Mouse (Mus musculus) kidney, adult 2 months (tissue): ENCODE data around the gene Tmprss3.

Source experiments
- CTCF ChIP-seq: fragments of 200-500 bp; conservative IDR thresholded peaks from 2 replicates; pipeline ENCODE4 v1.5.1; 2011; ENCODE audit warnings: low read depth, mild to moderate bottlenecking, control low read depth, low read length, moderate library complexity, mixed read lengths; ENCODE audit not compliant: insufficient read depth, insufficient read length
- POLR2A ChIP-seq: fragments of 200-500 bp; IDR thresholded peaks from one replicate; pipeline ENCODE4 v1.6.1; 2011; ENCODE audit warnings: low read depth, low read length, control low read depth

DNA sequence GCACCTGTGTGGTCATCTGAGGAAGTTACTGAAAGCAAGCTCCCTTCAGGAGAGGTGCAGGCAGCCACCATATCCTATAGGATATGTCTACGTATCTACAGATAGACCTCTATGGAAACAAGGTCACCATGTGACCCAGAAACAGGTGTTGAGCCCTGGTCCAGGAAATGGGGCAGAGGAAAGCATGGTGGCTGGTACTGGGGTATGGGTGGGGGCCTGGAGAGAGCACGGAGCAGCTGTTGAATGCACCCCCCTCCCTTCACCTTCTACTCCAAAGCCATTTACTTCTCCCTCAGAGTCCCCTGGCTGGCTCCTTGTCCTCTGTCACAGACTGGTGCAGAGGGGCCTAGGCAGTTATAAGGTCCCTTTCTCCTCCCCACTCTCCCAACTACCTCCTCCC is 35.0 kb downstream of the Tmprss3 start:
- no peak for TF ChIP-seq CTCF
- no peak for TF ChIP-seq POLR2A
